Mouse (Mus musculus) left cerebral cortex, postnatal 4 days (tissue): ENCODE results near the gene Psmd1. TPM values are rescaled to one million over a fixed set of nuclear protein-coding genes. Genes with fewer than 3 reads are reported as not detected.

Source experiments
- DNase-seq: peaks from one replicate; pipeline ENCODE4 v3.0.0-alpha.2; 2022
- intact Hi-C: fragments of 180-260 bp; cut with DNase I; formaldehyde crosslinking; loops from one replicate; pipeline ENCODE4 v1.15.1; 2025
- total RNA-seq, 2 experiments: library from RNA; stranded (reverse); gene quantifications; 2 replicates each; pipeline ENCODE4 v1.2.3; 2021

The Psmd1 gene
- total RNA-seq, 2 experiments from 2014 or later = 134 to 135 TPM

GRCm38 (mm10) chr1:86058856-86059769, 5.1 kb upstream of the Psmd1 start:
- DNase-seq = peak; percentile 95
- intact Hi-C loops = no loop called here

- intact Hi-C loops = no loop called here
- no peak for DNase-seq
Measured at GRCm38 (mm10) chr1:86062523-86062922, 1.7 kb upstream of the Psmd1 start.

- intact Hi-C loops = loop anchor here (5.0 kb wide), 1 partner anchor 276 kb away; no protein-coding TSS in a partner anchor
- DNase-seq = no peak
Measured at GRCm38 (mm10) chr1:86076565-86076964, 12.4 kb downstream of the Psmd1 start.

GRCm38 (mm10) chr1:86094413-86094812, 30.2 kb downstream of the Psmd1 start:
- intact Hi-C loops = no loop called here
- DNase-seq = no peak

GRCm38 (mm10) chr1:86105054-86105453, 40.9 kb downstream of the Psmd1 start:
- intact Hi-C loops = no loop called here
- DNase-seq = no peak

- DNase-seq = peak; percentile 6
- intact Hi-C loops = no loop called here
Measured at GRCm38 (mm10) chr1:86111779-86112178, 47.6 kb downstream of the Psmd1 start, which contains the start of gene Htr2b. Gene Htr2b, minus strand, starts transcription at chr1:86111970.

- intact Hi-C loops = no loop called here
- no peak for DNase-seq
Measured at GRCm38 (mm10) chr1:86114141-86114540, 50.0 kb downstream of the Psmd1 start.

GRCm38 (mm10) chr1:86119549-86119948, 55.4 kb downstream of the Psmd1 start:
- no peak for DNase-seq
- intact Hi-C loops = no loop called here

GRCm38 (mm10) chr1:86126036-86126435, 61.8 kb downstream of the Psmd1 start:
- intact Hi-C loops = no loop called here
- no peak for DNase-seq

GRCm38 (mm10) chr1:86133337-86133736, 69.2 kb downstream of the Psmd1 start, which contains the start of gene Gm21972:
Gene Gm21972, plus strand, starts transcription at chr1:86133637.
- DNase-seq = no peak
- intact Hi-C loops = loop anchor here (10.0 kb wide), 1 partner anchor 49 kb away; no protein-coding TSS in a partner anchor

GRCm38 (mm10) chr1:86135315-86135714, 71.1 kb downstream of the Psmd1 start:
- intact Hi-C loops = loop anchor here (10.0 kb wide), 1 partner anchor 51 kb away; no protein-coding TSS in a partner anchor
- DNase-seq = no peak

- intact Hi-C loops = no loop called here
Measured at GRCm38 (mm10) chr1:86141081-86141480, 76.9 kb downstream of the Psmd1 start.

GRCm38 (mm10) chr1:86143165-86143564, 79.0 kb downstream of the Psmd1 start:
- no peak for DNase-seq
- intact Hi-C loops = no loop called here

More at GRCm38 (mm10) chr1:86141081-86141480, 76.9 kb downstream of the Psmd1 start:
- DNase-seq = no peak

- no peak for DNase-seq
Measured at GRCm38 (mm10) chr1:86144001-86144944, 80.1 kb downstream of the Psmd1 start.

GRCm38 (mm10) chr1:86146293-86146692, 82.1 kb downstream of the Psmd1 start:
- no peak for DNase-seq
- intact Hi-C loops = no loop called here

More at GRCm38 (mm10) chr1:86144001-86144944, 80.1 kb downstream of the Psmd1 start:
- intact Hi-C loops = no loop called here

GRCm38 (mm10) chr1:86147557-86147956, 83.4 kb downstream of the Psmd1 start:
- intact Hi-C loops = no loop called here

GRCm38 (mm10) chr1:86148161-86148560, 84.0 kb downstream of the Psmd1 start:
- no peak for DNase-seq
- intact Hi-C loops = no loop called here

More at GRCm38 (mm10) chr1:86147557-86147956, 83.4 kb downstream of the Psmd1 start:
- no peak for DNase-seq

- no peak for DNase-seq
- intact Hi-C loops = no loop called here
Measured at GRCm38 (mm10) chr1:86150929-86151328, 86.7 kb downstream of the Psmd1 start.

- intact Hi-C loops = no loop called here
- no peak for DNase-seq
Measured at GRCm38 (mm10) chr1:86151376-86151775, 87.2 kb downstream of the Psmd1 start.

- intact Hi-C loops = no loop called here
- DNase-seq = no peak
Measured at GRCm38 (mm10) chr1:86152618-86153017, 88.4 kb downstream of the Psmd1 start.
